Mouse (Mus musculus): Measurements from ENCODE around the gene Kcnip1. TPM values are rescaled to one million over a fixed set of nuclear protein-coding genes. Genes with fewer than 3 reads are reported as not detected.

The Kcnip1 gene
- total and polyA plus RNA-seq, 3 experiments, result 0.04 to 0.17 TPM; not detected in 1

DNA sequence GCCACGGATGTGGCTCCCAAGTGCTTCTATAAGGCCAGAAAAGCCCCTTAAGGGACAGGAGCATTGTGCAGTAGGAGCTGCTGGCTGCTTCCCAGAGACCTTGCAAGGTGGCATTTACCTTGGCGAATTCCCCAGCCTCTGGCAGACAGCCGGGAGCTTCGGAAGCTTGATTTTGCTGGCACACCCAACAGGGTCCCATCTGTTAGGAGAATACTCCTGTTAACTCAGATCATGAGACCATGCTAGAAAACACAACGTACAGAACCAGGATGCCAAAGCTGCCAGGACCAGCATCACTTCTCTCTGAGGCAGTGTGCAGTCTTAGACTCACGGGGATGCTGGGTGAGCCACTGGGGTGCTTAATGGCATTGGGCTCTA lies 165.1 kb downstream of the Kcnip1 start:
- H3K27ac ChIP-seq (ENCODE audit: insufficient read depth, low read depth), result no peak overlapping the region
- in situ Hi-C loops (cut with MboI; ENCODE audit: low pct_ligation_motif_present, low pct_unique_long_range_greater_than_20kb, low sequenced_read_pairs), result no loop called here
- no peak for TF ChIP-seq JUN (IDR thresholded peaks at IDR 0.05; ENCODE audit: insufficient read depth, low read depth, low read length)
- no peak for TF ChIP-seq GABPA (IDR thresholded peaks at IDR 0.05; ENCODE audit: insufficient replicate concordance, low read depth, low read length)
- TF ChIP-seq SIN3A (IDR thresholded peaks at IDR 0.05; ENCODE audit: low read length), result no peak
- TF ChIP-seq TCF12 (IDR thresholded peaks at IDR 0.05; ENCODE audit: low read depth, low read length), result no peak
- TF ChIP-seq ZKSCAN1 (IDR thresholded peaks at IDR 0.05; ENCODE audit: borderline replicate concordance, low read depth, low read length), result no peak
- TF ChIP-seq E2F4 (IDR thresholded peaks at IDR 0.05; ENCODE audit: insufficient replicate concordance, low read depth, low read length), result no peak
- no peak for TF ChIP-seq NRF1 (IDR thresholded peaks at IDR 0.05; ENCODE audit: low read depth, low read length)
- no peak for TF ChIP-seq EP300 (IDR thresholded peaks at IDR 0.05; ENCODE audit: low read length)
- TF ChIP-seq MYC (IDR thresholded peaks at IDR 0.05; ENCODE audit: low read depth, low read length), result no peak
- TF ChIP-seq JUND (conservative IDR thresholded peaks at IDR 0.05; ENCODE audit: low read depth, low read length), result no peak
- no peak for TF ChIP-seq RAD21 (IDR thresholded peaks at IDR 0.05; ENCODE audit: low read depth, low read length)
- TF ChIP-seq MAX (IDR thresholded peaks at IDR 0.05; ENCODE audit: low read length), result no peak
- no peak for TF ChIP-seq TBP (conservative IDR thresholded peaks at IDR 0.05; ENCODE audit: low read depth, low read length)
- no peak for TF ChIP-seq SMC3 (IDR thresholded peaks at IDR 0.05; ENCODE audit: low read depth, low read length)
- TF ChIP-seq NELFE (IDR thresholded peaks at IDR 0.05; ENCODE audit: low read depth, low read length), result no peak
- TF ChIP-seq MAFK (IDR thresholded peaks at IDR 0.05; ENCODE audit: insufficient replicate concordance, low read length), result no peak
- no peak for TF ChIP-seq MEF2A (IDR thresholded peaks at IDR 0.05; ENCODE audit: borderline replicate concordance, low read depth, low read length)
- no peak for TF ChIP-seq MAZ (IDR thresholded peaks at IDR 0.05; ENCODE audit: low read depth, low read length)

GRCm38 (mm10) chr11:33827085-33827828 lies 165.7 kb downstream of the Kcnip1 start:
- Histone ChIP-seq H3K9ac (ENCODE audit: insufficient read depth, low read depth) (no peak overlapping the region), H3K4me1 (ENCODE audit: control insufficient read depth in 1 of 2, insufficient read depth in 2 of 2) (no peaks in the 10 kb centered on the region), H3K4me3 (replicated peaks in 1 of 3; ENCODE audit: low read depth in 2 of 3, low read length in 2 of 3, poor library complexity in 1 of 3) (no peak overlapping the region), H3K4me2 (ENCODE audit: insufficient read depth, low read depth, poor library complexity, severe bottlenecking) (no peak overlapping the region), H3K36me3 (replicated peaks in 1 of 2; ENCODE audit: control insufficient read depth in 1 of 2, insufficient read depth in 1 of 2, low read length in 1 of 2) (no peaks in the 10 kb centered on the region), H3K27ac (ENCODE audit: insufficient read depth, low read depth) (no peak overlapping the region), H3K79me2 (replicated peaks; ENCODE audit: control insufficient read depth, extremely low read depth, insufficient read depth, poor library complexity, severe bottlenecking) (no peaks in the 10 kb centered on the region), H3K9me3 (replicated peaks; ENCODE audit: low read length) (peaks cover 4% of the 10 kb centered on the region), H3K27me3 (replicated peaks) (peaks cover 96% of the 10 kb centered on the region)
- TF ChIP-seq JUN (IDR thresholded peaks at IDR 0.05; ENCODE audit: insufficient read depth, low read depth, low read length) (no peak), MYC (IDR thresholded peaks at IDR 0.05; ENCODE audit: low read depth, low read length) (no peak), MEF2A (IDR thresholded peaks at IDR 0.05; ENCODE audit: borderline replicate concordance, low read depth, low read length) (no peak), CHD1 (IDR thresholded peaks at IDR 0.05; ENCODE audit: low read depth, low read length) (no peak), EP300 (IDR thresholded peaks at IDR 0.05; ENCODE audit: low read length) (no peak), SMC3 (IDR thresholded peaks at IDR 0.05; ENCODE audit: low read depth, low read length) (no peak), PAX5 (IDR thresholded peaks at IDR 0.05; ENCODE audit: low read length) (no peak), UBTF (IDR thresholded peaks at IDR 0.05; ENCODE audit: low read depth, low read length) (no peak), ZMIZ1 (IDR thresholded peaks at IDR 0.05; ENCODE audit: low read depth, low read length) (no peak), USF2 (conservative IDR thresholded peaks at IDR 0.05; ENCODE audit: low read depth, low read length) (no peak), CTCF (conservative IDR thresholded peaks at IDR 0.05 in 1 of 2, IDR thresholded peaks at IDR 0.05 in 1 of 2; ENCODE audit: low read depth in 2 of 2, low read length in 2 of 2) (no peak), CHD2 (IDR thresholded peaks at IDR 0.05; ENCODE audit: low read length) (no peak), E2F4 (IDR thresholded peaks at IDR 0.05; ENCODE audit: insufficient replicate concordance, low read depth, low read length) (no peak)
- DNase-seq (ENCODE audit: extremely low read depth), result no peak
- in situ Hi-C loops (cut with MboI; ENCODE audit: low pct_ligation_motif_present, low pct_unique_long_range_greater_than_20kb, low sequenced_read_pairs) (no loop called here), dilution Hi-C loops (cut with MboI; ENCODE audit: extremely low pct_ligation_motif_present, extremely low pct_unique_long_range_greater_than_20kb, low sequenced_read_pairs) (no loop called here)

More for the DNA sequence above, 165.1 kb downstream of the Kcnip1 start:
- Histone ChIP-seq H3K4me2 (ENCODE audit: insufficient read depth, low read depth, poor library complexity, severe bottlenecking) (no peak overlapping the region), H3K36me3 (replicated peaks in 1 of 2; ENCODE audit: control insufficient read depth in 1 of 2, insufficient read depth in 1 of 2, low read length in 1 of 2) (no peaks in the 10 kb centered on the region), H3K27me3 (replicated peaks) (peaks cover 98% of the 10 kb centered on the region), H3K9ac (ENCODE audit: insufficient read depth, low read depth) (no peak overlapping the region), H3K4me3 (replicated peaks in 1 of 3; ENCODE audit: low read depth in 2 of 3, low read length in 2 of 3, poor library complexity in 1 of 3) (no peak overlapping the region), H3K79me2 (replicated peaks; ENCODE audit: control insufficient read depth, extremely low read depth, insufficient read depth, poor library complexity, severe bottlenecking) (no peaks in the 10 kb centered on the region), H3K9me3 (replicated peaks; ENCODE audit: low read length) (peaks cover 4% of the 10 kb centered on the region), H3K4me1 (ENCODE audit: control insufficient read depth in 1 of 2, insufficient read depth in 2 of 2) (no peaks in the 10 kb centered on the region)
- no peak for DNase-seq (ENCODE audit: extremely low read depth)
- dilution Hi-C loops (cut with MboI; ENCODE audit: extremely low pct_ligation_motif_present, extremely low pct_unique_long_range_greater_than_20kb, low sequenced_read_pairs), result no loop called here
